Mouse (Mus musculus) gastrocnemius, postnatal 4 days (tissue): ENCODE measurements around the gene Rasal2. TPM values are rescaled to one million over a fixed set of nuclear protein-coding genes. Genes with fewer than 3 reads are reported as not detected.

Experiments used
- total RNA-seq, 2 experiments: library from RNA; stranded (reverse); gene quantifications; 2 replicates each; pipeline ENCODE4 v1.2.3; 2021

Gene Rasal2
- total RNA-seq, 2 experiments from 2014 or later = 15.7 to 20.9 TPM

Other genes starting within 250 kb of the Rasal2 start
- gene Cryzl2, start 46.0 kb upstream of the Rasal2 start, total RNA-seq = 1 to 10 TPM; 4.3 to 5.6 TPM
- 1 to 10 TPM; 5.0 to 5.6 TPM for gene Sec16b, start 94.1 kb upstream of the Rasal2 start, total RNA-seq